9 mouse cellular contexts compared by ENCODE assay signal in genomic region chr3:129332586-129332985, GRCm38 (mm10). TPM values are rescaled to one million over a fixed set of nuclear protein-coding genes. Genes with fewer than 3 reads are reported as not detected.
DNase-seq lines count a peak whose midpoint lies in the region; ATAC-seq and TF ChIP-seq lines count a peak whose summit lies in the region.
"Had no signal": no experiment of that assay in that cellular context is flagged by ENCODE, and none has a peak within 500 bp of the region (broad histone marks: within the 10 kb centered on the region; RNA-seq: fewer than 3 reads in every experiment).

Gene Enpep (minus strand): TSS chr3:129332720.

- H3K27me3 ChIP-seq in heart, embryonic 16.5 days (ENCODE audit: control insufficient read depth, insufficient read depth, low read length): no peaks in the 10 kb centered on the region
- no peaks in the 10 kb centered on the region for H3K27me3 ChIP-seq in limb, embryonic 14.5 days (ENCODE audit: control insufficient read depth, insufficient read depth, low read length)
- H3K27me3 ChIP-seq: CH12.LX had no signal

- ATAC-seq in frontal cortex, adult (ENCODE audit: low TSS enrichment): peak; percentile 69
- ATAC-seq in heart, embryonic 16.5 days (replicated peaks; ENCODE audit: extremely low read depth, insufficient read depth, low FRiP score): peak; percentile 88
- peak; percentile 30; the same call in 1 of the 2 replicates for ATAC-seq in limb, embryonic 14.5 days (ENCODE audit: low FRiP score, low read depth)

- no peak for DNase-seq in frontal cortex, postnatal 10 days (ENCODE audit: low spot score in 2 of 2)
- DNase-seq in adrenal gland, postnatal 25 days: peak; percentile 13
- DNase-seq in limb, embryonic 14.5 days (ENCODE audit: low spot score): peak; percentile 31
- peak; percentile 20 for DNase-seq in ovary, postnatal 10 days (ENCODE audit: low spot score)
- no peak for DNase-seq in frontal cortex, postnatal 25 days (ENCODE audit: low spot score in 2 of 2)
- DNase-seq in left cerebral cortex, adult 18-20 months (ENCODE audit: low spot score in 2 of 2): no peak

- no peaks in the 10 kb centered on the region for H3K36me3 ChIP-seq in heart, embryonic 16.5 days (ENCODE audit: control insufficient read depth, insufficient read depth)
- H3K36me3 ChIP-seq in limb, embryonic 14.5 days (ENCODE audit: control insufficient read depth, insufficient read depth, low read length): no peaks in the 10 kb centered on the region

- no peaks in the 10 kb centered on the region for H3K9me3 ChIP-seq in heart, embryonic 16.5 days (replicated peaks; ENCODE audit: control insufficient read depth, low read length)
- H3K9me3 ChIP-seq in limb, embryonic 14.5 days (ENCODE audit: control insufficient read depth, low read length): no peaks in the 10 kb centered on the region

- peak within 1 kb of the TSS; percentile 74 for H3K4me2 ChIP-seq in heart, embryonic 16.5 days (ENCODE audit: low read depth, low read length)
- peak within 1 kb of the TSS; percentile 46 for H3K4me2 ChIP-seq in limb, embryonic 14.5 days (replicated peaks; ENCODE audit: low read depth, low read length, severe bottlenecking)

- peaks cover 19% of the 10 kb centered on the region for H3K4me1 ChIP-seq in heart, embryonic 16.5 days (ENCODE audit: control insufficient read depth, insufficient read depth, low read length)
- H3K4me1 ChIP-seq in limb, embryonic 14.5 days (ENCODE audit: control insufficient read depth, insufficient read depth, low read length): peaks cover 12% of the 10 kb centered on the region

- H3K4me3 ChIP-seq in heart, embryonic 16.5 days (ENCODE audit: low read length): peak within 1 kb of the TSS; percentile 61
- peak within 1 kb of the TSS; percentile 21 for H3K4me3 ChIP-seq in limb, embryonic 14.5 days (replicated peaks; ENCODE audit: low read length)

- H3K27ac ChIP-seq in heart, embryonic 16.5 days (ENCODE audit: low read length): peak within 1 kb of the TSS; percentile 76
- no peak within 1 kb of the TSS for H3K27ac ChIP-seq in limb, embryonic 14.5 days (replicated peaks; ENCODE audit: low read depth, low read length)

- no peak for TF ChIP-seq POLR2A in limb, embryonic 14.5 days (IDR thresholded peaks at IDR 0.05; ENCODE audit: borderline replicate concordance, extremely low read depth, insufficient read depth, insufficient read length)

- H3K9ac ChIP-seq in heart, embryonic 16.5 days (ENCODE audit: low read length): peak within 1 kb of the TSS; percentile 68
- 0 out of 2 replicates have a peak within 1 kb of the TSS, but pooled peaks have one; percentile 29 for H3K9ac ChIP-seq in limb, embryonic 14.5 days (ENCODE audit: low read depth, low read length, severe bottlenecking)

- WGBS in heart, embryonic 16.5 days: 14% methylated on average over 13 of the region's 13 CpGs
- WGBS in limb, embryonic 14.5 days: 34% methylated on average over 13 of the region's 13 CpGs

RNA-seq across cellular contexts. Expression of gene Enpep, which starts in this region (rescaled TPM):
- 10.9 and 11.7 TPM in 2 replicates for total RNA-seq in adrenal gland, postnatal 25 days (2021)
- polyA plus RNA-seq in heart, embryonic 16.5 days (2015; fragmentation: Nextera tagmentation; extraction: Ambion mirVana): 14.4 and 16.4 TPM in 2 replicates
- polyA plus RNA-seq in limb, embryonic 14.5 days (2012; rRNA removed): 2.6 and 3.1 TPM in 2 replicates
- 1.7 and 3.0 TPM in 2 replicates for polyA plus RNA-seq in limb, embryonic 14.5 days (2014; fragmentation: Nextera tagmentation; extraction: Ambion mirVana)
- 1 to 10 TPM; 1.6 to 2.0 TPM for total RNA-seq in left cerebral cortex, adult 18-20 months (2021)
- total RNA-seq: CH12.LX had no signal

Comparison
In these comparisons a context has a peak if more than half of its experiments do, and no peak if none do; other contexts are left out.
1. ATAC-seq: peak in every context shown above with its lines; median percentile 88 in heart, embryonic 16.5 days; 69 in frontal cortex, adult; 30 in limb, embryonic 14.5 days.
2. DNase-seq: peak in adrenal gland, postnatal 25 days (single experiment), limb, embryonic 14.5 days (single experiment) and ovary, postnatal 10 days (single experiment); none in frontal cortex, postnatal 10 days (0 of 2), frontal cortex, postnatal 25 days (0 of 2) and left cerebral cortex, adult 18-20 months (0 of 2).